Mouse (Mus musculus) forebrain, embryonic 16.5 days (tissue): ENCODE data around the gene Celf2. TPM values are rescaled to one million over a fixed set of nuclear protein-coding genes. Genes with fewer than 3 reads are reported as not detected.

ENCODE experiments used
- ATAC-seq: fragments of 200-750 bp; cut with Nextera tagmentation; 2 replicates; pipeline ENCODE4 v1.8.0; 2017; ENCODE audit warnings: mild to moderate bottlenecking, moderate library complexity
- H3K27ac ChIP-seq: fragments of 300-500 bp; sonication (generic); 2 replicates; pipeline ENCODE4 v1.5.1; 2014; ENCODE audit warnings: low read length, control low read depth
- H3K27me3 ChIP-seq: fragments of 300-500 bp; sonication (generic); replicated peaks from 2 replicates; pipeline ENCODE4 v1.6.1; 2014; ENCODE audit warnings: low read length; ENCODE audit not compliant: control insufficient read depth, insufficient read depth
- H3K36me3 ChIP-seq: fragments of 300-500 bp; sonication (generic); 2 replicates; pipeline ENCODE4 v1.6.1; 2014; ENCODE audit not compliant: control insufficient read depth, insufficient read depth
- H3K4me1 ChIP-seq: fragments of 300-500 bp; sonication (generic); replicated peaks from 2 replicates; pipeline ENCODE4 v1.6.1; 2014; ENCODE audit warnings: low read length; ENCODE audit not compliant: control insufficient read depth, insufficient read depth
- H3K4me2 ChIP-seq: fragments of 300-500 bp; sonication (generic); 2 replicates; pipeline ENCODE4 v1.6.1; 2014; ENCODE audit warnings: mild to moderate bottlenecking, low read length, control low read depth
- H3K4me3 ChIP-seq: fragments of 300-500 bp; sonication (generic); replicated peaks from 2 replicates; pipeline ENCODE4 v1.5.1; 2014; ENCODE audit warnings: mild to moderate bottlenecking, low read length, control low read depth
- H3K9ac ChIP-seq: fragments of 300-500 bp; sonication (generic); replicated peaks from 2 replicates; pipeline ENCODE4 v1.6.1; 2014; ENCODE audit warnings: low read depth, low read length, control low read depth
- H3K9me3 ChIP-seq: fragments of 300-500 bp; sonication (generic); 2 replicates; pipeline ENCODE4 v1.6.1; 2016; ENCODE audit warnings: low read length; ENCODE audit not compliant: control insufficient read depth
- WGBS: fragments of 180-500 bp; shearing (Covaris S2); extraction: QIAGEN DNeasy Blood & Tissue Kit; methylation state at CpG from one replicate; pipeline ENCODE4 v1.1.7; 2014; 5-methylcytosine and 5-hydroxymethylcytosine counted together
- polyA plus RNA-seq: library from polyadenylated mRNA; unstranded; fragments of >200 nt; fragmentation: Nextera tagmentation; extraction: Ambion mirVana; gene quantifications from 2 replicates; pipeline ENCODE4 v1.2.1, GENCODE M21; 2015

Celf2 gene
- polyA plus RNA-seq, 1 experiment from 2014 or later, result 348 TPM

DNA sequence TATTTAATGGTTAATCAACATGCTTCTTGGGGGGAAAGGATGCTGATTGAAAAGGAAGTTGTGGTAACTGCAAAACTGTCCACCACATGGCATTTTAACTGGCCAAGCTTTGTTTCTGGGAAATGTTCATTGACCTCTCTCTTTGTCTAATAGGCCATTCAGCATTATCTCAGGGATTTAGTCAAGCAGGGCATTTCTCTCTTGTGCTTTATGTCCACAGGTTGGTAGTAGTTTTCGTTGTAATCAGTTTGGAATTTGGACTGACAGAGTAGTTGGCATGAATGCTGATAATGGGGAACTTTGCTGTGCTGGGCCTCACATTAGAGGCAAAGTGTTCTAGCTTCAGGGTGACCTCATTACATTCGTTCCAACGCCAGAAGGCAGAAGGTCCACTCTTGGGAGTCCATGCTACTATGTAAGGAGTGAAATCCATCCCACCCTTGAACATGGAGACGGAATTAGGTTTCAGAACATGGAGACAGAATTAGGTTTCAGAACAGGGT lies 363.8 kb downstream of the Celf2 start:
- Histone ChIP-seq H3K9ac (no peak overlapping the region), H3K9me3 (no peaks in the 10 kb centered on the region), H3K36me3 (no peaks in the 10 kb centered on the region), H3K27ac (peak overlapping the region; percentile 76), H3K4me1 (peaks cover 12% of the 10 kb centered on the region), H3K27me3 (no peaks in the 10 kb centered on the region), H3K4me2 (no peak overlapping the region), H3K4me3 (no peak overlapping the region)
- no peak for ATAC-seq
- WGBS, result 73% methylated on average over 4 of the region's 4 CpGs

DNA sequence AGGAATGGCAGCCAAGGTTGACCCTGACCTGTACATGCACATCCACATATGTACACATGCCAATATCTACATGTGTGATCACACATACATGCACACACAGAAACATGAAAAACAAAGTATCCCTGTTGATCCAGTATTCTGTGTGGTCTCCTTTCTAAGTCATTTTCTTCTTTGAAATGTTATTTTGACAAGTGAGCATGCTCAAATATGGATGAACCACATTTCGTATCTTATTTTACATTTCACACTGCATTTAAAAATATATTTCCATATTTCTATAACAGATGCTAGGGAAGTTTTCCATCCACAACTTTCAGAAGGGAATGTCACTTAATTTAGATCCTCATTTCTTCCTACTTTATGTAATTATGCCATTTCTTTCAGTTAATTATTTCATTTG lies 364.5 kb downstream of the Celf2 start:
- H3K4me1 ChIP-seq, result peaks cover 12% of the 10 kb centered on the region
- WGBS, result 52% methylated on average over 1 of the region's 1 CpGs
- no peak overlapping the region for H3K4me2 ChIP-seq
- no peak overlapping the region for H3K4me3 ChIP-seq
- H3K27me3 ChIP-seq, result no peaks in the 10 kb centered on the region
- no peak overlapping the region for H3K9ac ChIP-seq
- H3K27ac ChIP-seq, result peak overlapping the region; percentile 94
- peak; percentile 20; the same call in 1 of the 2 replicates for ATAC-seq
- H3K36me3 ChIP-seq, result no peaks in the 10 kb centered on the region
- H3K9me3 ChIP-seq, result no peaks in the 10 kb centered on the region

DNA sequence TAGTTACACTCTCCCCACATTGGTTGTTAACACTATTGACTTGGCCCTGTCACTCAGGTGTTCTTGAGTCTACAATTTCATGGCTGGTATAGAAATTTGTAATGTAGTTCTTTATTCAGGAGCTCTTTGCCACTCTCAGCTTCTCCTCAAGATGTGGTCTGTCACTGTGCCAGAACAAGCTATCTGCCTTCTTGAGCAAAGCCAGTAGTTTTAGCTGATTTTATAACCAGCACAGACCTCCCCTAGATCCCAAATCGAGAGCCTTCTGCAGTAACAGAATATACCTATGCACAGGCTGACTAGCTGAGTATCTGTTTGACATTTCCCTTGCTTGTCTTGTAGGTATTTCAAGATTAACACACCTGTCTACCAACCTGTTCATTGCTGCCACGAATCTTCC lies 386.0 kb downstream of the Celf2 start:
- no peak overlapping the region for H3K27ac ChIP-seq
- ATAC-seq, result no peak
- no peaks in the 10 kb centered on the region for H3K9me3 ChIP-seq
- 0 out of 2 replicates have a peak, but pooled peaks cover 3% of the 10 kb centered on the region for H3K4me1 ChIP-seq
- H3K9ac ChIP-seq, result no peak overlapping the region
- H3K27me3 ChIP-seq, result no peaks in the 10 kb centered on the region
- H3K4me3 ChIP-seq, result no peak overlapping the region
- 83% methylated on average over 2 of the region's 2 CpGs for WGBS
- no peak overlapping the region for H3K4me2 ChIP-seq
- H3K36me3 ChIP-seq, result no peaks in the 10 kb centered on the region

DNA sequence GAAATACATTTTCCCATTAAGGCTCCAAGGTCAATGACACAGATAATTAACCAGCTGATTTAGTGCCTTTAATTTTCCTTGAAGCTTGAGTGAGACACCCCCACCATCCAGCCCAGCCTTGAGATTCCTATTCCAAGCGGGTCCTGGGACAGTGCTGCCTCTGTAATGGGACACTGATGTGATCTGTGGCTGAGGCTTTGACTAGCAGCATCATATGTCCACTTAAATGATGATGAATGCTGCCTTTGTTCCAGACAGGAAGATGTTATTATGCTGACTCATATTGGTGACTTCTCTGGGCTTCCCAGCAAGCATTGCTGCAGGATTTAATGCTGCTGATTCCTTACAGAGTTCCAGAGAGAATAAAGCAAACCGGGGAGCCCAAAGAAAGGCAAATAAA lies 393.6 kb downstream of the Celf2 start:
- ATAC-seq, result no peak
- Histone ChIP-seq H3K36me3 (no peaks in the 10 kb centered on the region), H3K4me1 (peaks cover 8% of the 10 kb centered on the region), H3K4me3 (no peak overlapping the region), H3K9ac (no peak overlapping the region), H3K4me2 (no peak overlapping the region), H3K9me3 (no peaks in the 10 kb centered on the region), H3K27ac (no peak overlapping the region), H3K27me3 (no peaks in the 10 kb centered on the region)
- 19% methylated on average over 2 of the region's 2 CpGs for WGBS

DNA sequence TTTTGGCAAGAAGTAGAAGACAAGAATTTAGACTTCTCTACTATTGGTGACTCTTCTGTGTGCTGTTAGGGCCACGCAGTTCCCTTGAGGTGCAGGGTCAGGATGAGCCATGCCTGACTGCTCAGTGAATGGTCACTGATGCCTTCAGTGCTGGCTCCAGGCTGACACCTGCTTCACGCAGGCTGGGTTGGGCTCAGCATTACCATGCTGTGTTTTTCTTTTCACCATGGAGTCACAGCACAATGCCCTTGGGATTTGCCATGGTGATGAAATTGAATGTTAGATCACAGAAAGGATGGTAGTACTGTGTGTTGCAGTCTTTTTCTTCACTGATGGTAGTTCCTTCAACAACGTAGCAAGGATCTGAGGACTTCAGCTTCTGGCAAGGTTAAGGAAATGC lies 394.2 kb downstream of the Celf2 start:
- 61% methylated on average over 3 of the region's 3 CpGs for WGBS
- no peak for ATAC-seq
- Histone ChIP-seq H3K4me1 (peaks cover 8% of the 10 kb centered on the region), H3K4me2 (no peak overlapping the region), H3K27ac (no peak overlapping the region), H3K27me3 (no peaks in the 10 kb centered on the region), H3K36me3 (no peaks in the 10 kb centered on the region), H3K9ac (no peak overlapping the region), H3K4me3 (no peak overlapping the region), H3K9me3 (no peaks in the 10 kb centered on the region)

DNA sequence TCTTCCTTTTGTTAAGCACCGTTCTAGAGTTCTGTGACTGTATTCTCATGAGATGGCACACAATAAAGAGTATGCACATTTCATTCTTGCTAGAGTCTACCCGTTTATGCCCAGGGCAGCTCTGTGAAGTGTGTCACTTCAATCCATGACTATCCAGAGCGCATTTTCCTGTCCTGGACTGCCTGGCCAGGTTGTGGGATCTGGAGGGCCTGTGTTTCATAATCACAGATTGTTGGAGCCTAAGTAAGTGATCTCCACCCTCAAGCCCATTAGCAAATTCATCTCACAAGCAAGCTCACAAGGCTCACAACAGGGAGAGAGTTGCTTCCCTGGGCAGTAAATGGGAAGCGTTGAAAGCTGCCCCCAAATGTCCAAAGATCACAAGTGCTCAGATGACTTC lies 395.6 kb downstream of the Celf2 start:
- Histone ChIP-seq H3K36me3 (no peaks in the 10 kb centered on the region), H3K9ac (no peak overlapping the region), H3K27ac (no peak overlapping the region), H3K4me2 (no peak overlapping the region), H3K9me3 (no peaks in the 10 kb centered on the region), H3K4me3 (no peak overlapping the region), H3K27me3 (no peaks in the 10 kb centered on the region), H3K4me1 (peaks cover 8% of the 10 kb centered on the region)
- no peak for ATAC-seq
- 69% methylated on average over 4 of the region's 4 CpGs for WGBS

DNA sequence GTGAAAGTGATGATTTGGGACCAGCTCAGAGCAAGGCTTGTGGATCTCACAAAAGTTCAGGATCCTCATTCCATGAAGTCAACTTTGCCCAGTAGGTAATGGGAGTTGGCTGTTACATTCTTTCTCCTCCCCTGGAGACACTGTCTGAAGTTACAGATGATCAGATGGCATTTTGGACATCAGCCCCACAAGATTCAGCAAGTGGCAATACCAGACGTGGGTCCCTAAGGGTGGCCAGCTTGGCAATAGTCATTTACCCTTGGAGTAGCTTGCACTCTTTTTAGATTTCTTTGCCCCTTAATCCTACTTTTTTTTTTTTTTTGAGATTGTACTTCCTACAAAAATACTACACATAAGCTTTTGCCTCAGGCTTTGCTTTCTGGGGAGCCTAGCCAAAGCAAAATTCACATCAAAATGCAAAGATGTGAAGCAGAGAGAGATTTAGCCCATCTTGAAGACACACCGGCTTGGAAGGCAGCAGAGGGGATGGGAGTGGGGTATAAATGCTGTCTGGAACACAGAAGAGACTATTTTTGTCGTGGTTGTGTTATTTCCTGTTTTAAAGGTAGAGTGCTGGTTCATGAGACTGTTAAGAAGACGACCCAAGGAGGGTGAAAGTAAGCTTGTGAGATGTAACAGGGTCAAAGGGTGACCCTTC lies 397.1 kb downstream of the Celf2 start:
- no peak overlapping the region for H3K4me3 ChIP-seq
- no peak for ATAC-seq
- 0 out of 2 replicates have a peak overlapping the region, but pooled peaks have one; percentile 19 for H3K27ac ChIP-seq
- H3K9me3 ChIP-seq, result no peaks in the 10 kb centered on the region
- no peak overlapping the region for H3K9ac ChIP-seq
- no peaks in the 10 kb centered on the region for H3K27me3 ChIP-seq
- H3K36me3 ChIP-seq, result no peaks in the 10 kb centered on the region
- H3K4me2 ChIP-seq, result no peak overlapping the region
- H3K4me1 ChIP-seq, result peaks cover 8% of the 10 kb centered on the region
- WGBS, result 65% methylated on average over 4 of the region's 4 CpGs

DNA sequence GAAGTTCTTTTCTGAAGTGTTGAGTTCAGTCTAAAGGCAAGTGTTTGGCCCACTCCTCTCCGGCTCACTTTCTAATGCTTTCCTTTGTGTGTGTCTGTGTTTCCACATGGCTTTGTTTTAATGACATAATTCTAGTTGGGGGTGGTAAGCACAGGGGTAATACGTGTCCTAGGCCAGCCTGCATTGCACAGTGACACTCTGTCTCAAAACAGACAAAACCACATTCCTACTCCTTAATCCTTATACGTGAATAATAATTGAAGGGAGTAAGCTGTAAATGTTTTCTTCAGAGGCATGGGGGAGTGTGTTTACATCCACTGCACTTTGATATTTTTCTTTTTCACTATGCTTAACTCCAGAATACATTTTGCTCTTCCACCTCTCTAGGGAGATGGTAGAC lies 415.9 kb downstream of the Celf2 start:
- 10% methylated on average over 3 of the region's 3 CpGs for WGBS
- no peak for ATAC-seq

DNA sequence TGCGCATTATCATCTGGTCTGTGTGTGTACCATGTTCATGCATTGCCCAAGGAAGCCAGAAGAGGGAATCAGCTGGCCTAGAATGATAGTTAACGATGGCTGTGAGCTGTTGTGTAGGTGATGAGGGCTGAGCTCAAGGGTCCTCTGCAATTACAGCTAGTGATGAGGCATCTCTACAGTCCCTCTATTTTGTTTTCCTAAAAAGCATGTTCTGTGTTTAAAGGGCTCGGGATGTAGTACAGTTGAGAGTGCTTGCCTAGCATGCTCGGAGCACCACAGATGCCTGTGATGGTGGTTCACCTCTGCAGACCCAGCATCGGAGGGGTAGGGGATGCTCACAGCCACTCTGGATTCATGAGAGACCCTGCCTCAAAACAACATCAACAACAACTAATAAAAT lies 416.7 kb downstream of the Celf2 start:
- Histone ChIP-seq H3K27ac (no peak overlapping the region; the same call in 1 of the 2 replicates), H3K9ac (no peak overlapping the region), H3K36me3 (no peaks in the 10 kb centered on the region), H3K4me3 (no peak overlapping the region), H3K27me3 (no peaks in the 10 kb centered on the region), H3K4me2 (no peak overlapping the region), H3K9me3 (no peaks in the 10 kb centered on the region), H3K4me1 (peaks cover 28% of the 10 kb centered on the region)
- WGBS, result 90% methylated on average over 5 of the region's 5 CpGs
- ATAC-seq, result no peak

More for the DNA sequence above, 415.9 kb downstream of the Celf2 start:
- Histone ChIP-seq H3K4me1 (peaks cover 23% of the 10 kb centered on the region), H3K9ac (no peak overlapping the region), H3K4me3 (no peak overlapping the region), H3K4me2 (no peak overlapping the region), H3K36me3 (no peaks in the 10 kb centered on the region), H3K9me3 (no peaks in the 10 kb centered on the region), H3K27me3 (no peaks in the 10 kb centered on the region), H3K27ac (peak overlapping the region; percentile 65)
